Mouse (Mus musculus) brain, embryonic 14.5 days (tissue): ENCODE measurements at regions not wholly inside any gene's neighbourhood (a gene's known extent, or its start where the extent isn't known, plus 50 kb on each side); places are given as distances from the start of the nearest gene placed in this dataset.

Source experiments
- CTCF ChIP-seq: fragments of 200-500 bp; IDR thresholded peaks from 2 replicates; pipeline ENCODE4 v1.5.1; 2012; ENCODE audit warnings: inconsistent platforms, mild to moderate bottlenecking, moderate library complexity, borderline replicate concordance; ENCODE audit not compliant: insufficient read depth, insufficient read length; ENCODE audit errors: extremely low read depth
- POLR2A ChIP-seq: fragments of 200-500 bp; IDR thresholded peaks from 2 replicates; pipeline ENCODE4 v1.6.1; 2012; ENCODE audit warnings: mild to moderate bottlenecking, inconsistent platforms, borderline replicate concordance; ENCODE audit not compliant: poor library complexity, insufficient read depth, insufficient read length, severe bottlenecking; ENCODE audit errors: extremely low read depth

- TF ChIP-seq CTCF (no peak), POLR2A (no peak)
Observed at GRCm38 (mm10) chr11:13978524-13978923, 620.6 kb upstream of the Pom121l12 start.
